ENCODE assay signal across 8 mouse cellular contexts in the genomic region with DNA sequence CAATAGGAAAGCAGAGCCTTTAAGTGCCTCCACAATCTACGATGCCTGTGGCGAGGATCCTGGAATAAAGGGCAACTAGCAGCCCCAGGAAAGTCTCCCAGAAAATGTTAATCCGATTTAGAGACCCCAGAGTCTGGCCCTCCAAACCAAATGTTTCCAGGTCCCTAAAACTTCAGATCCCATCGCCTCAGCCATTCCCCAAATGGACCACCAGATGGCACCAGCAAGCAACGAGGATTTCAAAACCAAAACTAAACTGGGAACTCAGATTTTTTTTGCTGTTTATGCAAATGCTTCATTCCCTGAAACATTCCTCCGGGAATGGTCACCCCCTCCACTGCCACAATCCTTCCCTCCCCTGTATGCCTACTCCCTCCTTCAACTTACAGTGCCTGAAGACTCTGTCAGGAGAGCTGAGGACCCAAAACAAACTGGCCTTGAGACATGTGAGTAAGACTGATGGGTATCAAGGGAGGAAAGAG. TPM values are rescaled to one million over a fixed set of nuclear protein-coding genes. Genes with fewer than 3 reads are reported as not detected.
DNase-seq lines count a peak whose midpoint lies in the region; ATAC-seq lines count a peak whose summit lies in the region.

A gene (plus strand): TSS at position 51 of the 482 bp plus-strand sequence.

- H3K36me3 ChIP-seq in forebrain, embryonic 12.5 days (replicated peaks), result no peaks in the 10 kb centered on the region
- no peaks in the 10 kb centered on the region for H3K36me3 ChIP-seq in forebrain, embryonic 15.5 days
- no peaks in the 10 kb centered on the region for H3K36me3 ChIP-seq in limb, embryonic 12.5 days
- no peaks in the 10 kb centered on the region for H3K36me3 ChIP-seq in midbrain, embryonic 13.5 days

- H3K9me3 ChIP-seq in forebrain, embryonic 12.5 days, result no peaks in the 10 kb centered on the region
- no peaks in the 10 kb centered on the region for H3K9me3 ChIP-seq in forebrain, embryonic 15.5 days
- H3K9me3 ChIP-seq in limb, embryonic 12.5 days, result no peaks in the 10 kb centered on the region
- H3K9me3 ChIP-seq in midbrain, embryonic 13.5 days, result no peaks in the 10 kb centered on the region

- peak; percentile 54 for DNase-seq in embryo, embryonic 10 days (ENCODE audit: low spot score)
- peak; percentile 67 to 87 for DNase-seq in heart, adult 18-20 months
- peak; percentile 45 for DNase-seq in kidney, adult 11 months
- peak; percentile 13 to 57 for DNase-seq in spleen, adult 18-20 months

- H3K9ac ChIP-seq in forebrain, embryonic 12.5 days, result no peak within 1 kb of the TSS
- no peak within 1 kb of the TSS for H3K9ac ChIP-seq in forebrain, embryonic 15.5 days (replicated peaks)
- no peak within 1 kb of the TSS for H3K9ac ChIP-seq in limb, embryonic 12.5 days (replicated peaks)
- no peak within 1 kb of the TSS for H3K9ac ChIP-seq in midbrain, embryonic 13.5 days (replicated peaks)

- 5% methylated on average over 6 of the region's 6 CpGs for WGBS in forebrain, embryonic 12.5 days
- WGBS in forebrain, embryonic 15.5 days, result 6% methylated on average over 6 of the region's 6 CpGs
- WGBS in limb, embryonic 12.5 days, result 11% methylated on average over 6 of the region's 6 CpGs
- WGBS in midbrain, embryonic 13.5 days, result 3% methylated on average over 6 of the region's 6 CpGs

- no peak within 1 kb of the TSS for H3K27ac ChIP-seq in forebrain, embryonic 12.5 days
- no peak within 1 kb of the TSS for H3K27ac ChIP-seq in forebrain, embryonic 15.5 days (replicated peaks)
- H3K27ac ChIP-seq in limb, embryonic 12.5 days, result no peak within 1 kb of the TSS
- no peak within 1 kb of the TSS for H3K27ac ChIP-seq in midbrain, embryonic 13.5 days

- ATAC-seq in forebrain, embryonic 12.5 days (ENCODE audit: low FRiP score), result no peak
- no peak for ATAC-seq in forebrain, embryonic 15.5 days (replicated peaks)
- no peak for ATAC-seq in limb, embryonic 12.5 days (ENCODE audit: insufficient number of reproducible peaks, insufficient read depth, low FRiP score, low TSS enrichment, low read depth)
- ATAC-seq in midbrain, embryonic 13.5 days, result no peak

- H3K4me1 ChIP-seq in forebrain, embryonic 12.5 days, result no peaks in the 10 kb centered on the region
- H3K4me1 ChIP-seq in forebrain, embryonic 15.5 days, result no peaks in the 10 kb centered on the region
- no peaks in the 10 kb centered on the region for H3K4me1 ChIP-seq in limb, embryonic 12.5 days (replicated peaks)
- H3K4me1 ChIP-seq in midbrain, embryonic 13.5 days (replicated peaks), result no peaks in the 10 kb centered on the region

- peak within 1 kb of the TSS; percentile 33 for H3K4me2 ChIP-seq in forebrain, embryonic 12.5 days
- no peak within 1 kb of the TSS for H3K4me2 ChIP-seq in forebrain, embryonic 15.5 days (replicated peaks)
- peak within 1 kb of the TSS; percentile 44 for H3K4me2 ChIP-seq in limb, embryonic 12.5 days
- H3K4me2 ChIP-seq in midbrain, embryonic 13.5 days (replicated peaks), result 0 out of 2 replicates have a peak within 1 kb of the TSS, but pooled peaks have one; percentile 30

- no peaks in the 10 kb centered on the region for H3K27me3 ChIP-seq in forebrain, embryonic 12.5 days
- no peaks in the 10 kb centered on the region for H3K27me3 ChIP-seq in forebrain, embryonic 15.5 days
- no peaks in the 10 kb centered on the region for H3K27me3 ChIP-seq in limb, embryonic 12.5 days
- H3K27me3 ChIP-seq in midbrain, embryonic 13.5 days, result no peaks in the 10 kb centered on the region

- H3K4me3 ChIP-seq in forebrain, embryonic 12.5 days (replicated peaks), result no peak within 1 kb of the TSS
- H3K4me3 ChIP-seq in forebrain, embryonic 15.5 days, result no peak within 1 kb of the TSS
- H3K4me3 ChIP-seq in limb, embryonic 12.5 days (replicated peaks), result no peak within 1 kb of the TSS
- H3K4me3 ChIP-seq in midbrain, embryonic 13.5 days (replicated peaks), result no peak within 1 kb of the TSS

RNA-seq across cellular contexts. Expression of the gene that starts here (rescaled TPM):
- 0.14 and 0.19 TPM in 2 replicates for polyA plus RNA-seq in forebrain, embryonic 12.5 days (2016; fragmentation: Nextera tagmentation; extraction: Ambion mirVana)
- polyA plus RNA-seq in forebrain, embryonic 15.5 days (2015; fragmentation: Nextera tagmentation; extraction: Ambion mirVana), result 0.14 and 0.43 TPM in 2 replicates
- total RNA-seq in heart, adult 18-20 months (2021), result 10 to 100 TPM; 12.0 to 17.7 TPM
- polyA plus RNA-seq in limb, embryonic 12.5 days (2016; fragmentation: Nextera tagmentation; extraction: Ambion mirVana), result 0.56 and 0.61 TPM in 2 replicates
- polyA plus RNA-seq in midbrain, embryonic 13.5 days (2015; fragmentation: Nextera tagmentation; extraction: Ambion mirVana), result 0.12 TPM in 1 of 2 replicates, not detected in the other
